Mouse (Mus musculus) macrophage (primary cell): ENCODE data around the gene Irs2. TPM values are rescaled to one million over a fixed set of nuclear protein-coding genes. Genes with fewer than 3 reads are reported as not detected.

Experiments
- H3K27ac ChIP-seq: fragments of 350-480 bp; formaldehyde crosslinking; 2 replicates; pipeline ENCODE4 v1.9.0; 2021
- H3K36me3 ChIP-seq: fragments of 350-480 bp; formaldehyde crosslinking; 2 replicates; pipeline ENCODE4 v1.9.0; 2021; ENCODE audit errors: inconsistent target
- H3K4me3 ChIP-seq: fragments of 350-480 bp; formaldehyde crosslinking; 2 replicates; pipeline ENCODE4 v1.9.0; 2021; ENCODE audit errors: inconsistent target
- H3K79me2 ChIP-seq: fragments of 350-480 bp; formaldehyde crosslinking; 2 replicates; pipeline ENCODE4 v1.9.0; 2021; ENCODE audit errors: inconsistent target
- WGBS: methylation state at CpG from one replicate; pipeline ENCODE4 v1.1.7; 2026; ENCODE audit warnings: inconsistent platforms; ENCODE audit not compliant: missing documents; 5-methylcytosine and 5-hydroxymethylcytosine counted together
- polyA plus RNA-seq: library from polyadenylated mRNA; stranded (reverse); fragments of 250-400 nt; gene quantifications from 3 replicates; pipeline ENCODE4 v1.2.4, GENCODE M21; 2018; ENCODE audit warnings: inconsistent platforms

Irs2 gene
- polyA plus RNA-seq, 1 experiment from 2014 or later, result 6.5 TPM

GRCm38 (mm10) chr8:11020949-11021572 lies 12.8 kb upstream of the Irs2 start:
- H3K36me3 ChIP-seq, result no peaks in the 10 kb centered on the region
- no peak overlapping the region for H3K4me3 ChIP-seq
- WGBS, result 84% methylated on average over 9 of the region's 9 CpGs
- H3K79me2 ChIP-seq, result no peaks in the 10 kb centered on the region
- no peak overlapping the region for H3K27ac ChIP-seq

GRCm38 (mm10) chr8:11015622-11016021 lies 7.4 kb upstream of the Irs2 start:
- Histone ChIP-seq H3K36me3 (no peaks in the 10 kb centered on the region), H3K4me3 (no peak overlapping the region), H3K27ac (peak overlapping the region; percentile 68), H3K79me2 (no peaks in the 10 kb centered on the region)
- WGBS, result 15% methylated on average over 3 of the region's 3 CpGs

DNA sequence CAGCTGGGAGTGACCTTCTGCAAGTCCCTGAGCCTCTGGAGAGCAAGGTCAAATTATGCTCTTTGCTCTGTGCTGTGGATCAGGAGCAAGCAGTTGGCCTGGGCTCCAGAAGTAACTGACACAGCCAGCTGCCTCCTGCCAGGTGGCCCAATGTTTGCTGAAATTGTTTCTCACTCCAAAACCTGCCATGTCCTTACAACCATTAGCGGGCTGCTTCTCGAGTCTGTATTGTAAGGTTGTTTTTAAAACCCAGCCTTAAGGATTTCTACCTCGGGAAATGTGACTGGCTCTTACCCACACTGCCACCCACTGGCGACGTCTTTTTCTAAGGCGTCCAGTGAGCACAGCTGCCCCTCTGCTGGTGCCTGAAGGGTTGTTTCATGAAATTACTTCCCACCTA lies 5.0 kb upstream of the Irs2 start:
- Histone ChIP-seq H3K36me3 (no peaks in the 10 kb centered on the region), H3K4me3 (no peak overlapping the region), H3K27ac (no peak overlapping the region), H3K79me2 (no peaks in the 10 kb centered on the region)
- WGBS, result 6% methylated on average over 6 of the region's 6 CpGs

GRCm38 (mm10) chr8:11011787-11012485 lies 3.7 kb upstream of the Irs2 start:
- Histone ChIP-seq H3K4me3 (no peak overlapping the region), H3K36me3 (no peaks in the 10 kb centered on the region), H3K79me2 (no peaks in the 10 kb centered on the region), H3K27ac (no peak overlapping the region)
- 40% methylated on average over 3 of the region's 3 CpGs for WGBS

- no peaks in the 10 kb centered on the region for H3K36me3 ChIP-seq
- H3K4me3 ChIP-seq, result no peak overlapping the region
Measured at GRCm38 (mm10) chr8:11010913-11011605, 2.8 kb upstream of the Irs2 start.

GRCm38 (mm10) chr8:11010398-11010797 lies 2.1 kb upstream of the Irs2 start:
- peaks cover 14% of the 10 kb centered on the region; the same call in 1 of the 2 replicates for H3K79me2 ChIP-seq
- H3K36me3 ChIP-seq, result no peaks in the 10 kb centered on the region
- no peak overlapping the region for H3K4me3 ChIP-seq
- WGBS, result 82% methylated on average over 11 of the region's 11 CpGs
- no peak overlapping the region for H3K27ac ChIP-seq

More at GRCm38 (mm10) chr8:11010913-11011605, 2.8 kb upstream of the Irs2 start:
- Histone ChIP-seq H3K27ac (no peak overlapping the region), H3K79me2 (peaks cover 8% of the 10 kb centered on the region; the same call in 1 of the 2 replicates)
- WGBS, result 86% methylated on average over 11 of the region's 11 CpGs

GRCm38 (mm10) chr8:11009431-11010071 lies 1.3 kb upstream of the Irs2 start:
- H3K79me2 ChIP-seq, result peaks cover 23% of the 10 kb centered on the region; the same call in 1 of the 2 replicates
- no peaks in the 10 kb centered on the region; the same call in 1 of the 2 replicates for H3K36me3 ChIP-seq
- H3K27ac ChIP-seq, result peak overlapping the region; percentile 25; the same call in 1 of the 2 replicates
- WGBS, result 3% methylated on average over 56 of the region's 62 CpGs
- H3K4me3 ChIP-seq, result peak overlapping the region; percentile 20; the same call in 1 of the 2 replicates

- Histone ChIP-seq H3K79me2 (peaks cover 29% of the 10 kb centered on the region; the same call in 1 of the 2 replicates), H3K27ac (no peak overlapping the region), H3K4me3 (no peak overlapping the region), H3K36me3 (no peaks in the 10 kb centered on the region; the same call in 1 of the 2 replicates)
- WGBS, result under 1% methylated on average over 46 of the region's 73 CpGs
Measured at GRCm38 (mm10) chr8:11008842-11009420, 673 bp upstream of the Irs2 start.

- H3K27ac ChIP-seq, result no peak overlapping the region
- peak overlapping the region; percentile 30 for H3K4me3 ChIP-seq
- peaks cover 40% of the 10 kb centered on the region; the same call in 1 of the 2 replicates for H3K79me2 ChIP-seq
- H3K36me3 ChIP-seq, result no peaks in the 10 kb centered on the region; the same call in 1 of the 2 replicates
- WGBS, result 2% methylated on average over 85 of the region's 88 CpGs
Measured at GRCm38 (mm10) chr8:11007581-11008378, 478 bp downstream of the Irs2 start.

- Histone ChIP-seq H3K27ac (no peak overlapping the region), H3K79me2 (peaks cover 47% of the 10 kb centered on the region; the same call in 1 of the 2 replicates), H3K4me3 (peak overlapping the region; percentile 30), H3K36me3 (no peaks in the 10 kb centered on the region; the same call in 1 of the 2 replicates)
- under 1% methylated on average over 54 of the region's 56 CpGs for WGBS
Measured at GRCm38 (mm10) chr8:11007001-11007580, 1.2 kb downstream of the Irs2 start.

- no peaks in the 10 kb centered on the region; the same call in 1 of the 2 replicates for H3K36me3 ChIP-seq
- H3K79me2 ChIP-seq, result peaks cover 56% of the 10 kb centered on the region; the same call in 1 of the 2 replicates
- no peak overlapping the region for H3K27ac ChIP-seq
- WGBS, result 92% methylated on average over 9 of the region's 9 CpGs
- no peak overlapping the region for H3K4me3 ChIP-seq
Measured at GRCm38 (mm10) chr8:11006276-11006630, 2.0 kb downstream of the Irs2 start.

DNA sequence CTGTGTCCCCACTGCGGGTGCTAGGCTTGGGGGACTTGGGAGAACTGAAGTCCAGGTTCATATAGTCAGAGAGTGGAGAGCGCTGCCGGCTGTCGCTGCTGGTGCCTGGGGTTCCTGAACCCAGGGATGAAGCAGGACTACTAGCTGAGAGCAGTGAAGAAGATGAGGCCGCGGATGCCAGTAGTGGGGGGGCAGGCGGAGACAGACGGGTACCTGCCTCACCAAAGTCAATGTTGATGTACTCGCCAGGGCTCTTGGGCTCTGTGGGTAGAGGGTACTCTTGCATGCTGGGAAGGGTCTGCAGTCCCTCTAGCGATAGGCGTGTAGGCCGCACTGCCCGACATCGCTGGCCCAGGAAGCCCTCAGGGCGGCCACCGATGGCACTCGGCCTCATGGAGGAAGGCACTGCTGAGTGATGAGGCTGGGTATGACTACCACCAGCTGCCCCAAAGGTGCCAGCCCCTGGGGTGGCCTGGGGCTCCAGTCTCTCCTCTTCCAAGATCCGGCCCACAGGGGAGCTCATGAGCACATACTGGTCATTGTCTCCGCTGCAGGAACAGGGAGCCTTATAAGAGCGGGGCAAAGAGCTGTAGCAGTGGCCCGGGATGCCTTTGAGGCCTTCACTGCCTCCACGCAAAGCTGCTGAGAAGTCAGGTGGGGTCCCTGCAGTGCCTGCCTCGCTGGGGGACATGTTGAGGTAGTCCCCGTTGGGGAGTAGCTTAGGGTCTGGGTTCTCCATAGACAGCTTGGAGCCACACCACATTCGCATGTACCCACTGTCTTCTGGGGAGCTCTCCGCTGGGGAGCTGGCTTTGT lies 2.6 kb downstream of the Irs2 start:
- WGBS, result 96% methylated on average over 26 of the region's 26 CpGs
- H3K4me3 ChIP-seq, result no peak overlapping the region
- H3K27ac ChIP-seq, result no peak overlapping the region

More for the DNA sequence above, 2.6 kb downstream of the Irs2 start:
- no peaks in the 10 kb centered on the region; the same call in 1 of the 2 replicates for H3K36me3 ChIP-seq
- H3K79me2 ChIP-seq, result peaks cover 61% of the 10 kb centered on the region
